Mouse (Mus musculus) liver, embryonic 14.5 days (tissue): ENCODE data around the gene Pnp2. TPM values are rescaled to one million over a fixed set of nuclear protein-coding genes. Genes with fewer than 3 reads are reported as not detected.
"Not testable (repeated sequence)": the region's sequence is repeated elsewhere in the genome, so short reads cannot be mapped to it uniquely, and the experiment has no call there.

Source experiments
- ATAC-seq: fragments of 200-750 bp; cut with Nextera tagmentation; 2 replicates; pipeline ENCODE4 v1.8.0; 2017; ENCODE audit warnings: moderate number of reproducible peaks, mild to moderate bottlenecking, moderate library complexity; ENCODE audit not compliant: insufficient read depth
- DNase-seq, 3 experiments: peaks; one replicate each; pipeline ENCODE4 v3.0.0-alpha.2; 2012 to 2013; ENCODE audit warnings: low read depth in 3 of 3, low spot score in 3 of 3
- H3K27ac ChIP-seq: fragments of 300-500 bp; sonication (generic); 2 replicates; pipeline ENCODE4 v1.5.1; 2014; ENCODE audit warnings: moderate library complexity, mild to moderate bottlenecking, control low read depth, inconsistent platforms
- H3K27me3 ChIP-seq: fragments of 300-500 bp; sonication (generic); 2 replicates; pipeline ENCODE4 v1.6.1; 2014; ENCODE audit warnings: mild to moderate bottlenecking, low read length, moderate library complexity; ENCODE audit not compliant: control insufficient read depth, insufficient read depth
- H3K36me3 ChIP-seq: fragments of 300-500 bp; sonication (generic); replicated peaks from 2 replicates; pipeline ENCODE4 v1.6.1; 2014; ENCODE audit warnings: low read depth; ENCODE audit not compliant: control insufficient read depth, insufficient read depth
- H3K4me1 ChIP-seq, 2 experiments: fragments of 200-500 bp in 1 of 2; fragments of 300-500 bp in 1 of 2; sonication (generic) in 1 of 2; replicated peaks; 2 replicates each; pipeline ENCODE4 v1.6.1; 2012 to 2014; ENCODE audit warnings: antibody characterized with exemption in 1 of 2, inconsistent platforms in 1 of 2, low read length in 1 of 2; ENCODE audit not compliant: control insufficient read depth in 2 of 2, insufficient read depth in 2 of 2
- H3K4me2 ChIP-seq: fragments of 300-500 bp; sonication (generic); 2 replicates; pipeline ENCODE4 v1.6.1; 2014; ENCODE audit warnings: low read depth, mild to moderate bottlenecking, control low read depth, moderate library complexity
- H3K4me3 ChIP-seq, 2 experiments: fragments of 200-500 bp in 1 of 2; fragments of 300-500 bp in 1 of 2; sonication (generic) in 1 of 2; 2 replicates each; pipeline ENCODE4 v1.5.1; 2012 to 2014; ENCODE audit warnings: low read depth in 2 of 2, low read length in 2 of 2, mild to moderate bottlenecking in 2 of 2, control low read depth in 1 of 2, inconsistent platforms in 1 of 2, moderate library complexity in 1 of 2; ENCODE audit not compliant: insufficient read depth in 1 of 2
- H3K9ac ChIP-seq: fragments of 300-500 bp; sonication (generic); replicated peaks from 2 replicates; pipeline ENCODE4 v1.6.1; 2014; ENCODE audit warnings: mild to moderate bottlenecking, control low read depth, moderate library complexity
- H3K9me3 ChIP-seq: fragments of 300-500 bp; sonication (generic); 2 replicates; pipeline ENCODE4 v1.6.1; 2016; ENCODE audit warnings: low read length, mixed read lengths; ENCODE audit not compliant: control insufficient read depth
- CTCF ChIP-seq: IDR thresholded peaks from 2 replicates; pipeline ENCODE4 v1.5.1; 2016; ENCODE audit warnings: antibody characterized with exemption, low read depth, control low read depth
- EP300 ChIP-seq: IDR thresholded peaks from 2 replicates; pipeline ENCODE4 v1.6.1; 2016; ENCODE audit warnings: antibody characterized with exemption, low read depth
- WGBS: fragments of 180-500 bp; shearing (Covaris S2); extraction: QIAGEN DNeasy Blood & Tissue Kit; methylation state at CpG from one replicate; pipeline ENCODE4 v1.1.7; 2014; ENCODE audit not compliant: insufficient replicate concordance; 5-methylcytosine and 5-hydroxymethylcytosine counted together
- polyA plus RNA-seq, 2 experiments: library from polyadenylated mRNA; depleted of rRNA in 1 of 2; stranded (reverse) in 1 of 2; unstranded in 1 of 2; fragments of >200 nt; fragmentation: Nextera tagmentation in 1 of 2; extraction: Ambion mirVana in 1 of 2; gene quantifications; 2 replicates each; pipeline versions ENCODE4 v1.2.1 to v1.2.3; 2012 to 2014

Pnp2 gene
- polyA plus RNA-seq (2012; rRNA removed) (6.5 and 9.8 TPM in 2 replicates), polyA plus RNA-seq (2014; fragmentation: Nextera tagmentation; extraction: Ambion mirVana) (12.0 and 13.7 TPM in 2 replicates)

DNA sequence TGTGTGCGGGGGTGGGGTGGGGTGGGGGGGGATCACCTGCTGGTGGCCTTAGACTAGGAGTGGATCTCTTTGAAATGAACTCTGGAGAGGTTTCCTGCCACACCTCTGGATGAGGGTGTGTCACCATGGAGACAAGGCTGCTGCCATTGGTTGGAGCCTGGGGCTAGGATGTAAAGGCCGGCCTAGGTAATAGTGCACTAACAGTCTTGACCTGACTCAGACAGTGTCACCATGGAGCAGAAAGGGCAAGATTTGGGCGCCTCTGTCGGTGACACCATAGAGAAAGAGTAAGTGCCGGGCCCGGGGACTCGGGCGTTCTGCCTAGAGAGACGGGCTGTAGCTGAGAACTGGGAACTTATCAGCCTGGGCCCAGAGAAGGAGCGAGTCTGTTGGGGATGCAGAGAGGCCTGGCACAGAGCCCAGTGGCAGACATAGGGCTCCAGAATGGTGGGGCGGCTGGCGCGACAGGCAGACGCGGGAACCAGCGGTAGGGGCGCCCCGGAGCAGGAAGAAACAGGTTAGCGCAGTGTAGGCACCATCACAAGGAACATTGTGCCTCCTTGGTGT, at the start of gene Pnp2:
Gene Pnp2 (plus strand): TSS at position 51 of the 567 bp plus-strand sequence.
- not testable (repeated sequence) for H3K27me3 ChIP-seq, H3K9me3 ChIP-seq
- Histone ChIP-seq H3K27ac (peak within 1 kb of the TSS; percentile 77), H3K36me3 (peaks cover 15% of the 10 kb centered on the region), H3K4me2 (peak within 1 kb of the TSS; percentile 75), H3K9ac (peak within 1 kb of the TSS; percentile 70), H3K4me1 (peaks cover 10 to 26% of the 10 kb centered on the region in 2 experiments; a peak in 3 of 4 replicates), H3K4me3 (peak within 1 kb of the TSS; percentile 46 to 54)
- 10% methylated on average over 19 of the region's 19 CpGs for WGBS
- ATAC-seq (peak; percentile 82), DNase-seq (peak in 1 of 3 experiments; percentile 71)
- TF ChIP-seq CTCF, result peak; percentile 49
- TF ChIP-seq EP300, result 0 out of 2 replicates have a peak, but pooled peaks have one; percentile 14

DNA sequence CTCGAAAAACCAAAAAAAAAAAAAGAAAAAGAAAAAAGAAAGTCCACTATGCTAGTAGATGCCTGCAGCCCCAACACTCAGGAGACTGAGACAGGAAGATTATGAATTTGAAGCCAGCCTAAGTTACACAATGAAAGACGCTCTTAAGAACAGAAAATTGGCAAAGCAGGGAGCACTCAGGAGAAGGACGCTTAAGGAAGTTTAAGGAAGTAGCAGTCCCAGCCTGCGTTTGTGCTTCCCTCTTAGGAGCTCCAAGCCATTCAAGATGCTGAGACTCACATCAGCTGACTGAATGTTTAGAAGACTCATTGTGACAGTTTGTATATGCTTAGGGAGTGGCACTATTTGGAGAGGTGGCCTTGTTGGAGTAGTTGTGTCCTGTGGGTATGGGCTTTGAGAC, 47.7 kb upstream of the Pnp2 start:
- Histone ChIP-seq H3K4me1 (peaks cover 0 to 2% of the 10 kb centered on the region in 2 experiments; a peak in 1 of 4 replicates), H3K9ac (no peak overlapping the region), H3K36me3 (no peaks in the 10 kb centered on the region; the same call in 1 of the 2 replicates), H3K4me3 (no peak overlapping the region), H3K4me2 (no peak overlapping the region), H3K9me3 (no peaks in the 10 kb centered on the region), H3K27ac (no peak overlapping the region), H3K27me3 (no peaks in the 10 kb centered on the region)
- TF ChIP-seq CTCF (no peak), EP300 (no peak)
- DNase-seq, result no peak
- no peak for ATAC-seq
- 46% methylated on average over 4 of the region's 4 CpGs for WGBS

DNA sequence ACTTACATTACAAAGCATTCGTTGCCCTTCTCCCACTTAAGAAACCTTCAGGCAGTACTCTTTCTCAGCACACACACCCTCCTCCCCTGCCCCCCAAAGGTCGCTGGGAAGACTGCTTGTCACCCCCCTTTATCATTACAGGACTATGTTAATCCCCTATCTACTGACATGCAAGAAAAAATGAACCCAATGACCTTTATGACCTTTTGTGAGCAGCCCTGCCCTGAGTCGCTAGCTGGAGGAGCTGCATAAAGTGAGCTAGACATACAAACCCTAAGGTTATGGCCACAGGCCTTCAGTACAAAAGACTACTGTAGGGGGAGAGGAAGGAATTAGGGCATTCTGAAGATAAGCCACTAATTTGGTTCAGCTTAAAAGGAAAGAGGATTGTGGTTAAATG, 44.4 kb upstream of the Pnp2 start:
- Histone ChIP-seq H3K27ac (no peak overlapping the region), H3K4me3 (no peak overlapping the region), H3K4me1 (no peaks in the 10 kb centered on the region), H3K9ac (no peak overlapping the region), H3K36me3 (peaks cover 7% of the 10 kb centered on the region), H3K9me3 (no peaks in the 10 kb centered on the region), H3K4me2 (no peak overlapping the region), H3K27me3 (no peaks in the 10 kb centered on the region)
- WGBS, result 59% methylated on average over 3 of the region's 3 CpGs
- DNase-seq, result no peak
- ATAC-seq, result no peak
- no peak for TF ChIP-seq EP300
- no peak for TF ChIP-seq CTCF

GRCm38 (mm10) chr14:50923437-50923836, 32.4 kb upstream of the Pnp2 start:
- Histone ChIP-seq H3K4me3 (peak overlapping the region in 1 of 2 experiments; percentile 85; a peak in 2 of 4 replicates), H3K36me3 (peaks cover 21% of the 10 kb centered on the region), H3K9ac (peak overlapping the region; percentile 89), H3K4me2 (peak overlapping the region; percentile 96)
- DNase-seq, ATAC-seq, H3K4me1 ChIP-seq, H3K27me3 ChIP-seq, H3K27ac ChIP-seq, H3K9me3 ChIP-seq: not testable (repeated sequence)
- WGBS, result 69% methylated on average over 1 of the region's 1 CpGs

- peak; percentile 90 for ATAC-seq
- peak within 1 kb of the TSS; percentile 88 for H3K27ac ChIP-seq
- H3K9ac ChIP-seq, result peak within 1 kb of the TSS; percentile 89
- peak; percentile 90 to 92 (median 92) for DNase-seq
- H3K27me3 ChIP-seq, result no peaks in the 10 kb centered on the region
- H3K9me3 ChIP-seq, result no peaks in the 10 kb centered on the region
- H3K36me3 ChIP-seq, result peaks cover 31% of the 10 kb centered on the region
- under 1% methylated on average over 57 of the region's 57 CpGs for WGBS
- H3K4me1 ChIP-seq, result peaks cover 0 to 6% of the 10 kb centered on the region in 2 experiments; a peak in 3 of 4 replicates
- peak within 1 kb of the TSS; percentile 77 to 85 for H3K4me3 ChIP-seq
- peak within 1 kb of the TSS; percentile 96 for H3K4me2 ChIP-seq
- TF ChIP-seq CTCF (no peak), EP300 (no peak)
Measured at GRCm38 (mm10) chr14:50924281-50925064, 31.3 kb upstream of the Pnp2 start, which contains the start of the genes Osgep and Apex1. Gene Osgep (minus strand): TSS chr14:50924893. Gene Apex1 (plus strand): TSS chr14:50924968.
